Mouse (Mus musculus) liver, adult 2 months (tissue): ENCODE measurements around the gene Cpne8.

Source experiments
- CTCF ChIP-seq: fragments of 200-500 bp; IDR thresholded peaks from 2 replicates; pipeline ENCODE4 v1.5.1; 2011; ENCODE audit warnings: low read depth, low read length, control low read depth
- POLR2A ChIP-seq: fragments of 200-500 bp; IDR thresholded peaks from 2 replicates; pipeline ENCODE4 v1.6.1; 2011; ENCODE audit warnings: low read length, control low read depth; ENCODE audit not compliant: insufficient read depth; ENCODE audit errors: extremely low read depth

- TF ChIP-seq CTCF: no peak
- TF ChIP-seq POLR2A: no peak
Measured at GRCm38 (mm10) chr15:90497080-90497479, 182.2 kb downstream of the Cpne8 start.
